Mouse (Mus musculus): ENCODE results near the gene Trim7. TPM values are rescaled to one million over a fixed set of nuclear protein-coding genes. Genes with fewer than 3 reads are reported as not detected.

Gene Trim7
- total RNA-seq, 2 experiments from 2014 or later, result 9.5 to 14.2 TPM

DNA sequence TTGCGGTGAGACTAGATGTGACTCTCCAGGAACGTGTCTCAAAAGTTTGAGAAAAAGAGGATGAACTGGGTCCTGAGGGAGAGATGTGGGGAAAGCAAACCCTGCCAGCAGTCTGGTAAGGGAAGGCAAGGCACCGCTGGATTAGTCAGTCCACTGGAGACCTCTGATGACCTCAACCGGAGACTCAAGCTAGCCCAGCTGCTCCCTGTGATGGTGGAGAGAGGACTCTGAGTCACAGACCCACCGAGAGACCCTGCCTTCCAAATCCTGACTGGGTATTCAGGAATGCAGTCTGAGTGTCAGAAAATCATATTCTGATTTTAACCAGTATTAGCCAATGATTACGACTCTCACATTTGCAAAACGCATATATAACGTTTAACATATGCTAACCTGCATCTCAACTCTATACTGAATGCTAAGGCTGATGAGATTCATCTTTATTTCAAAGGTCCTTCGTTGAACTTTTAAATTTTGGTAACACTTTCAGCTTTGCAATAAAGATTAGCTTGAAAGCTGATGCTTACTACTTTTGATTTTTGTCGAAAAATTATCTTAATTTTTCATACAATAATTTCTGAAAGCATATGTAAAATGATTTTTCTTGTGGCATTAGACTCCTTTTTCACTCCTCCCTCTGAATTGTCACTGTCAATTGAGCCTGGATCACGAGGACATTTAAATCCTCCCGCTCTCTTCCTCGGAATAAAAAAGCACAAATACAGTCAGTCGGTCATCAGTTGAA is 3.0 kb upstream of the Trim7 start:
- no peak for DNase-seq (ENCODE audit: low spot score in 2 of 2)

DNA sequence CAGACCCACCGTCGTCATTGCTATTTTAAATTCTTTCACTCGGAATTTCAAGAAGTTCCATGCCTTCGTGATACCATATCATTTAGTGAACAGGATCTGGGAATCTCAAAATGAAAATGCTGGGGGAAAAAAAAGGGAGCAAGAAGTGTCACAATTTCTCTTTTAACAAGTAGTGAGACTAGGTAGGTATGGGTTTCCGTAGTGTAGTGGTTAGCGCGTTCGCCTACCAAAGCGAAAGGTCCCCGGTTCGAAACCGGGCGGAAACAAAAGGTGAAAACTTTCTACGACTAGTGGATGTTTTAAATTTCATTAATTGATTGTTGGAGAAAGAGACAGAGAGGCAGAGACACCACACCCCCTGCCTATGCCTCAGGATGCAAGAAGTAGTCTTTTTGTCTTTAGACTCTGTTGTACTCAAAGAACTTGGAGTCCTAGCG is 2.4 kb upstream of the Trim7 start:
- no peak for DNase-seq (ENCODE audit: low spot score in 2 of 2)

DNA sequence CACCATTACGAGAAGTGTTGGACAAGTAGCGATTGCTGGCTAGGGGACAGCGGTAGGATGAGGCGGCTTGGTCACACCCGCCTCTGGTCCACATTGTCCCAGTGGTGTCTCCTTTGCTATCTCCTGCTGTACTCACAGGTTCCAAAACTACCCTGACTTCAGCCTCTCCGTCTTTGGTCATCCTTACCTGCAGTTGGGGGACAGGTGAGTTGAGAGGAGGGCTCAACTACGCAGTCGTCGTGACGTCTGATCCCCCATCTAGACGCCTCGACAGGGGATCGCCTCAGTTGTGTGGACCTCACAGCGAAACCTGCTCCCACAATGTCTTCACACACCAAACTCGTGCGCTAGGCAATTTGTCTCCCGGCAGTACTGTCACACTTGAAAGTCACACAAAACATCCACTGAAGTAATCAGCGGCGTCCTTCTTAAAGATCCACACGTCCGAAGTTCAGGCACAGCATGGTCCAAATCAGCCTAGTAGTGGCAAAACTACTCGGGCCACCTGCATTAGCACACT is 1.6 kb upstream of the Trim7 start:
- no peak for DNase-seq (ENCODE audit: low spot score in 2 of 2)

DNA sequence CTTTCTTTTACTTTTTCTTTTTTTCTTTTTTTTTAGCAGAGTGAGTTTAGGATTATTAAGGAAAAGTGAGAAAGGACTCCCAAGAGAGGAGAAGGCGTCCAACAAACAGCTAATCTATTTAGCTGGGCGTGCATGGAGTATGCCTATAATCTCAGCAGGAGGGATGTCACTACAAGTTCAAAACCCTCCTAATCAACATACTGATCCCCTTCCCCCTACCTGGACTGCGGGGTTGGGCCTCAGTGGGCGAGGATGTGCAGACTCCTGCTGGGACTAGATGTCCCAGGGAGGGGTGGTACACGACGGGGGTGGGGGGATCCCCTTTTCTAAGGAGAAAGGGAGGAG is 784 bp downstream of the Trim7 start:
- no peak for DNase-seq (ENCODE audit: low spot score in 2 of 2)

DNA sequence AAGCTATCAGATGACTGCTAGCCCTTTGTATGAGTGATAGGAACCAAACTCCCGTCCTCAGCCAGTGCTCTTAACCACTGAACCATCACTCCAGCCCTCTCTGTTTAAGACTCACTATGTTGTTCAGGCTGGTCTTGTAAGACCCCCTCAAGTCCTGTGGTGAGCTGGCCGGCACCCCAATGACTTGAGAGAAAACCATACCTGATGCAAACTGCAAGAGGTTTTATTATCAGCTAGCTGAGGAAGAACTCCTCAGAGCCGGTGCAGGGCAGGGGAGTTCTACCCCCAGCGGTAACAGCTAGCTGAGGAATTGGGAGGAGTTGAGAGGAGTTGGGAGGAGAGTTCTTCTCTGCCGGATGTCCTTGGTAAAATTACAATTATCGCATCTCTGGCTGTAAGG is 2.0 kb downstream of the Trim7 start:
- no peak for DNase-seq (ENCODE audit: low spot score in 2 of 2)

DNA sequence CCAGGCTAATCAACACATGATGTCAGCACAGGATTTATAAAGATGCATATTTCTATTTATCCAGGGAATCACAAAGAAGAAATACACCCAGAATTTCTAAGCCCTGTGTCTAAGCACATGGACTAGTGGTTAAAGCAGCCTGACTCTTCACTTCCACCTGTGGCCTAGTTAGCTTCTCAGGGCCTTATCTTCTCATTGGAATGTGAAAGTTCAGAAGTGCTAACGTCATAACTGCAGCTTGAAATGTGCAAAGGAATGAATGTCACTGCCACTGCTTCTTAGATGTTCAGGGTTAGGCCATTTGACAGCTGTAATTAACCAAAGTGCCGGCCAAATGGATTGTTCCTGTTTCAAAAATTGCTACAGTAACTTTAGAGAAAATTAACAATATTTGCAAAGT is 4.3 kb downstream of the Trim7 start:
- DNase-seq (ENCODE audit: low spot score in 2 of 2), result no peak

DNA sequence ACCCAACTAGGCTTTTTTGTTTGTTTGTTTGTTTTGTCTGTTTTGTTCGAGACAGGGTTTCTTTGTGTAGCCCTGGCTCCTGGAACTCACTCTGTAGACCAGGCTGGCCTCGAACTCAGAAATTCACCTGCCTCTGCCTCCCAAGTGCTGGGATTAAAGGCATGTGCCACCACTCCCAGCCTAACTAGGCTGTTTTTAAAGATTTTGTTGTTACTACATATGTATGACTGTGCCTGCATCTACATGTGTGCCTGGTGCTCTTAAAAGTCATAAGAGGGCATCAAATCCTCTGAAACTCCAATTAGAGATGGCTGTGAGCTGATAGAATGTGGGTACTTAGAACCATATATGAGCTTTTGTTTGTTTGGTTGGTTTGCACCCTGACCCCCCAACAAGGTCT is 5.3 kb downstream of the Trim7 start:
- DNase-seq (ENCODE audit: low spot score in 2 of 2), result no peak

DNA sequence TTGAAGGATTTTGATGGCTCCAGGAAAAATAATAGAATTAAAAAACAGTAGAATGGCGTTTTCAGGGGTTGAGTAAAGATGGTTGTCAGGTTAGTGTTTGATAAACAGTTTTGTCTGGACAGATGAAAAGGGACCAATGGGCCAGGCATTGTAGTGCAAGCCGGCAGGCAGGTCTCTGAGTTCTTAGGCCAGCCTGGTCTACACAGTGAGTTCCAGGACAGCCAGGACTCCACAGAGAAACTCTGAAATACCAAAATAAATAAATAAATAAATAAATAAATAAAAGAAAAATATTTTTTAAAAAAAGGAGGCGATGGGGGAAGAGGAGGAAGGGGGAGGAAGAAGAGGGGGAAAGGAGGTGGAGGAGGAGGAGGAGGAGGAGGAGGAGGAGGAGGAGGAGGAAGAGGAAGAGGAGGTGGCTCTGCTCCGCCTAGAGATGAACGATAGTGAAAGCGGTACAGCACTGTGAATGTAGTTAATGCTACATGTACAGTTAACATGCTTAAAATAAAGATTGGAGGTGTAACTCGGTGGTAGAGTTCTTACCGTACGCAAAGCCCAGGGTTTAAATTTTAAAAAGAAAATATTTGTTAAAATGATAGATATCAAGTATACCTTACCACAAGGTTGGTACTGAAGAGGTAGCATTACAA is 7.3 kb downstream of the Trim7 start:
- no peak for DNase-seq (ENCODE audit: low spot score in 2 of 2)

DNA sequence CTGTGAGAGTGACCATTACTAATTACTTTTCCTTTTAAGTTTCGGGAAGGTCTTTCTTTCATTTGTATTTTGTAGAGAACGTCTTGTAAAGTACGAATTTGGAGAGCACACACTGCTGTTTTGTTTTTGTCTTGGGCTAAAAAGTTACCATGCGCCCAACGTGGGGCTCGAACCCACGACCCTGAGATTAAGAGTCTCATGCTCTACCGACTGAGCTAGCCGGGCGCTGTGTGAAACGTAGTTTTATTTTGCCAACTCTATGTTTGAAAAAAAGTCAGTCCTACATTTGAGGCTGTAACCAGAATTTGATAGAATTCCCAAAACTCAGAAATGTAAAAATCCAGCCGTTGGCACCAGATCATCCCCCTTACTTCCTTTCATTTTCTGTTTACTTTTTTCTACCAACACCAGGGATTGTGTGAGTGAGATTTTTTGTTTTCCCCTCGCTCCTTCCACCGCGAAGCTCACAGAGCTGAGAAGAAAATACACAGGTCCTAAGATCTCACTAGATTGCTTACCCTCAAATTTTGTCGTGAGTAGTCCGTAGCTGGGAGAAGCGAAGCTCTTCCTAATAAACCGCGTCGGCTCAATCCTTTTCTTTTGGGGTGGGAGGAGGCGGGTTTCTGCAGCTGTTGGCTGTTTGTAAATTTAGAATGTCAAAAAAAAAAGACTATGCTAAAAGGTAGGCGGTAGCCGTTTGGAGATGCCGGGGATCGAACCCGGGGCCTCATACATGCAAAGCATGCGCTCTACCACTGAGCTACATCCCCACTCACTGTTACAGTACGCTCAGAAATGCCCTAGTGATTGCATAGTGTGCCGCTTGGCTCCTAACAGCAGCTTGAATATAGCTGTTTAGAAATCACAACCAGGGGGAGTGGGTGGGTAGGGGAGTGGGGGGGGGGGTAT is 8.0 kb downstream of the Trim7 start:
- peak; percentile 76 to 77 for DNase-seq (ENCODE audit: low spot score in 2 of 2)

DNA sequence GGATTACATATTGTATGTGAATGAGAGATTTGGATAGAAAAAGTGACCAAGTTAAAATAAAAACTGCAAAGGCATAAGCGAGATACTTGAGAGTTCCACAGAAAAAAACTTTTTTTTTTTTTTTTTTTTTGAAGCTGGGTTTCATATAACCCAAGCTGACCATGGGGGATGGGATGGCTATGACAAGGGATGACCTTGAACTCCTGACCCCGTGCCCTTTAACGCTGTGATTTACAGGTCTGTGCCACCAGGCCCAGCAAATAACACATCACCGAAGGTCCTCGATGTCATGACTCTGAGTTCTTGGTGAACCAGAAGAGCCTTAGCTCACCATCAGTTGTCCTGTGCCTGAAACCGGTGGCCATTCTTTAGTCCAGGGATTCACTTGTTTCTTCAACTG is 10.0 kb downstream of the Trim7 start:
- DNase-seq (ENCODE audit: low spot score in 2 of 2), result no peak

DNA sequence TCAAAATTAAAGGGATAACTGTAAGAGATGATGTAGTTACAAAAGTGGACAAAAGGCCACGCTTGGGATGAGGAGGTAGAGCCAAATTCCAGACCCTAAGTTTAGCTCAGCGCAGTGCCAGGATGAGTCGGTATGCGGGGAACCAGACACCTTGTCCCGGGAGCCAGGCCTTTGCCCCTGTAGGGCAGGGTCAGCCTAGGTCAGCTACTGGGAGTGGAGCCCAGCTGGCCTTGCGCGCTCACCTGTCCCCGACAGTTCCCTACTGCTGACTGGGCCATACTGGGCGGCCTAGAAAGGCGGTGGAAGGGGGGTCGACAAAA is 11.0 kb downstream of the Trim7 start:
- DNase-seq (ENCODE audit: low spot score in 2 of 2), result no peak

DNA sequence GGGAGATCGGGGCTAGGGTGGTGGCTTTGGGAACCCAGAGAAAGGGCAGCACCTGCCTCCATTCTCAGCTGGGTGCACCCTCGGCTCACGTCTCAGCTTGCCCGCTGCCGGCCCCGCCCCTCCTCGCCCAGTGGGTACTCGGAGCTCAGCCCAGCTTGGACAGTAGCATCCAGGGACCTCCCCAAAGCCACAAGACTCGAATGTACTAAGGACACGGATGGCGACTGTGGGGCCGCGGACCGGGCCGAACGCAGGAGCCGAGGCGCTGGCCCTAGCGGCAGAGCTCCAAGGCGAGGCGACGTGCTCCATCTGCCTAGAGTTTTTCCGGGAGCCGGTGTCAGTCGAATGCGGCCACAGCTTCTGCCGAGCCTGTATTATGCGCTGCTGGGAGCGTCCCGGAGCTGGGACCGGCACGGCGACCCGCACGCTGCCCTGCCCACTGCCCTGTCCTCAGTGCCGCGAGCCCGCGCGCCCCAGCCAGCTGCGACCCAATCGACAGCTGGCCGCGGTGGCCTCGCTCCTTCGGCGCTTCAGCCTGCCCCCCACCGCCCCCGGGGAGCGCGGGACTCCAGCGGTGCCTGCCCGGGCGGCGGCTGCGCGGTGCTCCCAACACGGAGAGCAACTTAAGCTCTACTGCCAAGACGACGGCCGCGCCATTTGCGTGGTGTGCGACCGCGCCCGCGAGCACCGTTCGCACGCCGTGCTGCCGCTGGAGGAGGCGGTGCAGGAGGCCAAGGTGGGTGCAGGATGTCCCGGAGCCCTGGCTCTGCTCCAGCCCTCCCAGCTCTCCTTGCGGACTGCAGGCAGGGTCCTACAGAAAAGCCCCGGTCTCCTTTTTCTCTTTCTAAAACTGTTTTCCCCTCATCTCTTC is 11.6 kb downstream of the Trim7 start:
- DNase-seq (ENCODE audit: low spot score in 2 of 2), result peak in 1 of 2 experiments; percentile 22

DNA sequence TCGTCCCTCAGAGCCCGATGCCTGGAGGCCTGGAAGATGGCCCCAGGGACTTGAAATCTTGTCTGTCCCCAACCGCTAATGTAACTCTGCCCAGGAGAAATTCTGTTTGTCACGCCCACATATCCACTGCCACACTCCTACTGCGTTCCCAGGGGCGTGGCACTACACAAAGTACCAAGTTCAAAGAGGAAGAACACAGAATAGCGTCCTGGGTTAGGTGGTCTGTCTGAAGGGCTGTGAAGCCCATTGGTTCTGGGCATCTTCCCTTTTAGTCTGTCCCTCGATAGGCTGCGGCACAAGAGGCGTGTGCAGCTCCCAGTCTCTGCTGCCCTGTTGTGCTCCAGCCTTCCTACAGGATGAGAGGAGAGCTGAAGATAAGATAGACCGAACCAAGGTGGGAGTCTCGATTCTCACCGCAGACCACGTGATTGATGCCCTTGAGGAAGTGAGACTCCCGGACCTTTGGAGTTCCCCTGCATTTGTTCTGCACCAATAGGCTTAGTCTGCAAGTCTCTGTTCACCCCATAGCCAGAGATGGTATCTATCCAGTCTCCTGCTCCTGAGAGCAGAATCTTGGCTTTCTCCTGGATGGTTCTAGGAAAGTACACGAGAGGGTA is 12.3 kb downstream of the Trim7 start:
- no peak for DNase-seq (ENCODE audit: low spot score in 2 of 2)

DNA sequence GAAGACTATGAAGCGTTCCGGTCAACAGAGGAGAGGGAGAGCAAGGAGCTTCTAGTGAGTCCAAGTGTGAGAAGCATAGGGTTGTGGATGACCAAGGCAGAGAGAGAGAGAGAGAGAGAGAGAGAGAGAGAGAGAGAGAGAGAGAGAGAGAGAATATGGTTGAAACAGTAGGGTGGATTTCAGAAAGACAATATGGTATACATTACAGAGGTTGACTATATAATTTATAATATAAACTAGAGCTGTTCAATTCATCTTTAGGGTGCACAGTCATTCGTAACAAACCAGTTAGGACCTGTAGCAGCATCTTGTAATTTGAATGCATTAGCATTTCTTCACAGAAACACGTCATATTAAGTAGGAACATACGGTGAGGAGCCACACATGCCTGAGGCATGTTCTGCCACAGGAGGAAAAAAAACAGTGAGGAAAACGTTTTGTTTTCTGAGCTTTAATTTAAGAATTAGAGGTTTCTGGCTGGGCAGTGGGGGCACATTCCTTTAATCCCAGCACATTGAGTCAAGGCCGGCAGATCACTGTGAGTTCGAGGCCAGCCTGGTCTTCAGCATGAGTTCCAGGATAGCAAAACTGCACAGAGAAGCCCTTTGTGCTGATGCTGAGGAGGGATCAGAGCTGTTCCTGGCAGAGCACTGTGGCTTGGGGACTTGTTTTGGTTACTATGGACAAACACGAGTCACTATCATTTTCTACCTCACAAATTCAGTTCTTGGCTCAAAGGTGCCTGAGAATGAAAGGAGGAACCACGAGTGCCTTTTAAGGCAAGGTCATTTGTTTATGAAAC is 13.1 kb downstream of the Trim7 start:
- no peak for DNase-seq (ENCODE audit: low spot score in 2 of 2)

DNA sequence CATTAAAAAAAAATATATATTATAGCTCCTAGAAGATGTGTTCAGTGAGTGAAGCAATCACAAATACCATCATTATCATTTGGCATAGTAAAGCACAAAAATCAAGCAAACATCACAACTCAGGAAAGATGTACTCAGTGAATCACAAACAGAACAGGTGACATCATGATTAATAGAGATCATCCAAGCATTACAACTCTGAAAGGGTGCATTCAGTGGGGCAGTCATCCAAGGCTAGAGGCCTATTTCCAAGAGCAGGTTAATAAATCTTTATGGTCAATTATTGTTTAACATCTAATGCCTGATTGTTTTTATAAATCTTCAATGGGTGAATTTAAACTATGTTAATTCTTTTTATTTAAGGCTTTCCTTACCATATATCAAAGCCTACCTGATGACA is 14.9 kb downstream of the Trim7 start:
- DNase-seq (ENCODE audit: low spot score in 2 of 2), result no peak

DNA sequence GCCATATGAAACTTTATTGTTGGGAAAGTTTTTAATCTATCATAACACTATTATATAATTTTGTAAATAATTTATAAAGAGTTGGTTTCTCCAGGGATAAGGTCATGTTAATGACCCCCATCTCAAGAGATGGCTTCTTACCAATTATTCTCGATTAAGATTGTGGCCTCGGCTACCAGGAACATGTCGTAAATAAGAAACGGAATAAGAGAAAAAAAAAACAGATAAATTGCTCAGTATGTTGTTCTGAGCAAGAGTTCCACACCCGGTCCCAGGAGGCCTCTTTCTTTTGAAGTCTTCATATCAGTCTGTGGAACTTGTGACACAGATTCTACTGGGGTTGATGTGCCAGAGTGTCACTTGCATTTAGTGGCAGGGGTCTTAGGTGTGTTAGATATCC is 15.3 kb downstream of the Trim7 start:
- DNase-seq (ENCODE audit: low spot score in 2 of 2), result no peak

DNA sequence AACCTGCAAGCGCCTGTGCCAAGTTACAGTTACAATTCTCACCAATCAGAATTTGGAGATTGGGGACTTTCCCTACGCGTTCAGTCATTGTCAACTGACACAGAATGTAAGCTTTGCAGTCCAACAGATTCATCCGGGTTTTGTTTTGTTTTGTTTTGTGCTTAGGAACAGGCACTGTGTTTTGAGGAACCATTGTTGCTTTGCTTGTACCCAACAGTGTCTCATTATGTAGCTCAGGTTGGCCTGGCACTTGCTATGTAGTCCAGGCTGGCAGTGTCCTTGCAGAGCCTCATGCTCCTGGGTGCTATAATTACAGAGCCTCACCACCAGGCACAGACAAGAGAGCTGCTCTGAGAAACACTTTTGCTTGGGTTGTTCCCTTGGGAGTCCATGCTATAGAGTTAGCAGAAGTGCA is 16.4 kb downstream of the Trim7 start:
- DNase-seq (ENCODE audit: low spot score in 2 of 2), result no peak

DNA sequence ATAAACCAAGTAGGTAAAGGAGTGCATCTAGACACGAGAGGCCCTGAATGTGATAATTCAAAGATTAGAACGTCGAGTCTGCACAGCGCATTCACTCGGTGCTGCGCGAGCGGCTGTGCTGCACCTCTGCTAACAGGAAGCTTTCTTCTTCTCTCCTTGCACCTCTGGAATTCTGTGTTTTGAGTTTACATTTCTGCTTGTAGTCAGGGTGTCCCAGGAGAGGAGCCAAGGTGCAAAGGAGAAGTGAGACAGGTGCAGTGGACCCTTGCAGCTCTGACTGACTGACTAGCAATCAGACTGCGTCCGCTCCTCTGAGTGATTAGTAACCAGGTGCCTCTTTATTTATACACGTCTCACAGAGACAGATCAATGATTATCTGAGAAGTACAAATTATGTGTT is 17.3 kb downstream of the Trim7 start:
- DNase-seq (ENCODE audit: low spot score in 2 of 2), result no peak

DNA sequence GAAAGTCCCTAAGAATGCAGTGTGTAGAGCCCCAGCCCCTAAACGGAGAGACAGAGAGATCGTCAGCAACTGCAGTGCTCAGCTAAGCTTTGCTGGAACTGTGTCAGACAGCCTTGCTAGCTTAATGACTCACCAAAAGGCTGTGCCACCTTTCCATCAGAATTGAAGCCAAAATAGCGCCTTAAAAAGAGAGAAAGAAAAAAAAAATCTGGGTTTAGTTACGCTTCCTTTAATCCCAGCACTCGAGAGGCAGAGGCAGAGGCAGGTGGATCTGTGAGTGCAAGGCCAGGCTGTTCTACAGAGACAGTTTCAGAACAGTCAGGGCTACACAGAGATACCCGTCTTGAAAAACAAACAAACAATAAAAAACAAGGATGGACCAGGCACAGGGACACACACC is 18.4 kb downstream of the Trim7 start:
- DNase-seq (ENCODE audit: low spot score in 2 of 2), result no peak
